Mouse (Mus musculus) thymus, adult 18-20 months (tissue): ENCODE results near the gene Gm4177.
"Not testable (repeated sequence)": the region's sequence is repeated elsewhere in the genome, so short reads cannot be mapped to it uniquely, and the experiment has no call there.

Source experiments
- DNase-seq, 2 experiments: peaks; one replicate each; pipeline ENCODE4 v3.0.0; 2022; ENCODE audit warnings: mixed read lengths in 2 of 2

The Gm4177 gene

DNA sequence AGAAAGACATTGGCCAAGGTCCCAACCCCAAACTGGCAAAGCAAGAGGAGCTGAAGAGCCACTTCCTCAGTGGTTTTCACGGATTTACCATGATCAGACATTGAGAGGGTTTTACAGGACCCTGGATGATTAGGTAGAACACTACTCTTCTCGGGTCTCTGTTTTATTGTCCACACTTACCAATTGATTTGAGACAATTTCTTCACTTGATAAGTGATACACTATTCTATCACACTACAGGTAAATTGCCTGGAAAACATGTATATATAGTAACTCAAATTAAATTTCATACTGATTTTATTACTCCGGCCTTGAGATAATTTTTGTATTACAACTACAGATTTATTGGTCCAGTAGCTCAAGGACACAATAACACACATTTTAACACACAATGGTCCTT lies at the start of gene Gm4177:
Gm4177 (minus strand) TSS at position 101 of the 400 bp plus-strand sequence.
- DNase-seq: not testable (repeated sequence)

GRCm38 (mm10) chr7:21844167-21844566 lies 47.6 kb upstream of the Gm4177 start, which contains the start of gene Gm5725:
Gene Gm5725 (minus strand): TSS chr7:21844267.
- not testable (repeated sequence) for DNase-seq

DNA sequence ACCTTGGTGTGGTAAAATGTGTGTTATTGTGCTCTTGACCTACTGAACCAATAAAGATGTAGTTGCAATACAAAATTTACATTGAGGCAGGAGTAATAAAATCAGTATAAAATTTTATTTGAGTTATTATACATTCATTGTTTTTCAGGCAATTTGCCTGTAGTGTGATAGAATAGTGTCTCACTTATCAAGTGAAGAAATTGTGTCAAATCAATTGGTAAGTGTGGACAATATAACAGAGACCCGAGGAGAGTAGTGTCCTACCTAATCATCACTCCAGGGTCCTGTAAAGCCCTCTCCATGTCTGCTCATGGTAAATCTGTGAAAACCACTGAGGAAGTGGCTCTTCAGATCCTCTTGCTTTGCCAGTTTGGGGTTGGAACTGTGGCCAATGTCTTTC lies 35.5 kb upstream of the Gm4177 start, which contains the start of gene Vmn1r135:
Vmn1r135 (plus strand) TSS at position 301 of the 400 bp plus-strand sequence.
- DNase-seq: not testable (repeated sequence)

DNA sequence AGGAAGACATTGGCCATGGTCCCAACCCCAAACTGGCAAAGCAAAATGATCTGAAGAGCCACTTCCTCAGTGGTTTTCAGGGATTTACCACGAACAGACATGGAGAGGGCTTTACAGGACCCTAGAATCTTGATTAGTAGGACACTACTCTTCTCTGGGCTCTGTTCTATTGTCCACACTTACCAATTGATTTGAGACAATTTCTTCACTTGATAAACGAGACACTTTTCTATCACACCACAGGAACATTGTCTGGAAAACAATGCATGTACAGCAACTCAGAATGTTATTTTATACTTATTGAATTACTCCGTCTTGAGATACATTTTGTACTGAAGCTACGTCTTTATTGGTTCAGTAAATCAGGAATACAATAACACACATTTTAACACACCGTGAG lies 35.2 kb downstream of the Gm4177 start, which contains the start of gene Gm4175:
Gm4175 (minus strand) TSS at position 101 of the 400 bp plus-strand sequence.
- DNase-seq: not testable (repeated sequence)
